Mouse (Mus musculus): ENCODE data around the gene Lamtor3. TPM values are rescaled to one million over a fixed set of nuclear protein-coding genes. Genes with fewer than 3 reads are reported as not detected.
"Not testable (repeated sequence)": the region's sequence is repeated elsewhere in the genome, so short reads cannot be mapped to it uniquely, and the experiment has no call there.

Lamtor3 gene
- total RNA-seq, 2 experiments from 2014 or later = 68.4 to 73.2 TPM

- intact Hi-C loops (cut with DNase I) = loop anchor here (5.0 kb wide), 2 partner anchors 46 to 211 kb away; partner anchors contain the start of gene Dapp1
- TF ChIP-seq CTCF (IDR thresholded peaks at IDR 0.05) = no peak
- H3K27ac ChIP-seq = no peak overlapping the region
- no peak overlapping the region for H3K4me3 ChIP-seq
- no peak for DNase-seq (ENCODE audit: extremely low spot score in 1 of 2, low spot score in 2 of 2)
These were observed 17.5 kb downstream of the Lamtor3 start for GRCm38 (mm10) chr3:137935570-137936525.

- intact Hi-C loops (cut with DNase I) = loop anchor here (5.0 kb wide), 2 partner anchors 46 to 211 kb away; partner anchors contain the start of gene Dapp1
- H3K27ac ChIP-seq = no peak overlapping the region
- no peak for TF ChIP-seq CTCF (IDR thresholded peaks at IDR 0.05)
These were observed 18.2 kb downstream of the Lamtor3 start for GRCm38 (mm10) chr3:137936541-137936940.

GRCm38 (mm10) chr3:137938608-137939007, 20.3 kb downstream of the Lamtor3 start:
- Histone ChIP-seq H3K4me3 (peak overlapping the region; percentile 21; the same call in 1 of the 2 replicates), H3K27ac (no peak overlapping the region)
- intact Hi-C loops (cut with DNase I) = loop anchor here (5.0 kb wide), 2 partner anchors 44 to 209 kb away; partner anchors contain the start of gene Dapp1
- TF ChIP-seq CTCF (IDR thresholded peaks at IDR 0.05) = peak; percentile 41
- DNase-seq (ENCODE audit: extremely low spot score in 1 of 2, low spot score in 2 of 2) = peak; percentile 27 to 29

More at GRCm38 (mm10) chr3:137936541-137936940, 18.2 kb downstream of the Lamtor3 start:
- no peak for DNase-seq (ENCODE audit: extremely low spot score in 1 of 2, low spot score in 2 of 2)
- no peak overlapping the region for H3K4me3 ChIP-seq

- TF ChIP-seq CTCF (IDR thresholded peaks at IDR 0.05) = no peak
- no peak for DNase-seq (ENCODE audit: extremely low spot score in 1 of 2, low spot score in 2 of 2)
- Histone ChIP-seq H3K27ac (no peak overlapping the region), H3K4me3 (no peak overlapping the region)
- intact Hi-C loops (cut with DNase I) = no loop called here
These were observed 22.5 kb downstream of the Lamtor3 start for GRCm38 (mm10) chr3:137940757-137941156.

GRCm38 (mm10) chr3:137941555-137941954, 23.2 kb downstream of the Lamtor3 start:
- intact Hi-C loops (cut with DNase I) = no loop called here
- Histone ChIP-seq H3K27ac (no peak overlapping the region), H3K4me3 (no peak overlapping the region)
- no peak for TF ChIP-seq CTCF (IDR thresholded peaks at IDR 0.05)
- DNase-seq (ENCODE audit: extremely low spot score in 1 of 2, low spot score in 2 of 2) = no peak

- intact Hi-C loops (cut with DNase I) = no loop called here
- TF ChIP-seq CTCF (IDR thresholded peaks at IDR 0.05) = no peak
These were observed 23.9 kb downstream of the Lamtor3 start for GRCm38 (mm10) chr3:137942098-137942622.

GRCm38 (mm10) chr3:137943737-137944154, 25.4 kb downstream of the Lamtor3 start:
- intact Hi-C loops (cut with DNase I) = no loop called here
- Histone ChIP-seq H3K27ac (no peak overlapping the region), H3K4me3 (no peak overlapping the region)
- TF ChIP-seq CTCF (IDR thresholded peaks at IDR 0.05) = no peak
- no peak for DNase-seq (ENCODE audit: extremely low spot score in 1 of 2, low spot score in 2 of 2)

More at GRCm38 (mm10) chr3:137942098-137942622, 23.9 kb downstream of the Lamtor3 start:
- Histone ChIP-seq H3K4me3 (no peak overlapping the region), H3K27ac (no peak overlapping the region)
- no peak for DNase-seq (ENCODE audit: extremely low spot score in 1 of 2, low spot score in 2 of 2)

GRCm38 (mm10) chr3:137946827-137947226, 28.5 kb downstream of the Lamtor3 start:
- Histone ChIP-seq H3K27ac (no peak overlapping the region), H3K4me3 (no peak overlapping the region)
- intact Hi-C loops (cut with DNase I) = no loop called here
- no peak for TF ChIP-seq CTCF (IDR thresholded peaks at IDR 0.05)
- no peak for DNase-seq (ENCODE audit: extremely low spot score in 1 of 2, low spot score in 2 of 2)

GRCm38 (mm10) chr3:137947525-137947924, 29.2 kb downstream of the Lamtor3 start:
- no peak for TF ChIP-seq CTCF (IDR thresholded peaks at IDR 0.05)
- Histone ChIP-seq H3K4me3 (no peak overlapping the region), H3K27ac (no peak overlapping the region)
- intact Hi-C loops (cut with DNase I) = no loop called here
- DNase-seq (ENCODE audit: extremely low spot score in 1 of 2, low spot score in 2 of 2) = no peak

GRCm38 (mm10) chr3:137950191-137950885, 32.0 kb downstream of the Lamtor3 start:
- intact Hi-C loops (cut with DNase I) = no loop called here
- H3K4me3 ChIP-seq = no peak overlapping the region
- H3K27ac ChIP-seq = no peak overlapping the region
- no peak for DNase-seq (ENCODE audit: extremely low spot score in 1 of 2, low spot score in 2 of 2)
- no peak for TF ChIP-seq CTCF (IDR thresholded peaks at IDR 0.05)

GRCm38 (mm10) chr3:137951302-137951701, 33.0 kb downstream of the Lamtor3 start:
- DNase-seq (ENCODE audit: extremely low spot score in 1 of 2, low spot score in 2 of 2); H3K4me3 ChIP-seq; intact Hi-C loops (cut with DNase I); H3K27ac ChIP-seq: not testable (repeated sequence)

- no peak overlapping the region for H3K4me3 ChIP-seq
- intact Hi-C loops (cut with DNase I) = no loop called here
- TF ChIP-seq CTCF (IDR thresholded peaks at IDR 0.05) = no peak
- no peak for DNase-seq (ENCODE audit: extremely low spot score in 1 of 2, low spot score in 2 of 2)
- H3K27ac ChIP-seq = peak overlapping the region; percentile 72
These were observed 33.5 kb downstream of the Lamtor3 start for GRCm38 (mm10) chr3:137951819-137952218.
